Mouse (Mus musculus) T-helper 17 cell (primary cell): ENCODE measurements around the gene Coq10a.

ENCODE experiments used
- in situ Hi-C, 2 experiments: fragments of 300-600 bp; cut with MboI, MseI; formaldehyde crosslinking; loops; 1 replicate in 1 of 2; 2 replicates in 1 of 2; pipeline ENCODE4 v1.15.1; 2025; ENCODE audit warnings: high pct_unique_total_duplicates in 2 of 2

Coq10a gene

DNA sequence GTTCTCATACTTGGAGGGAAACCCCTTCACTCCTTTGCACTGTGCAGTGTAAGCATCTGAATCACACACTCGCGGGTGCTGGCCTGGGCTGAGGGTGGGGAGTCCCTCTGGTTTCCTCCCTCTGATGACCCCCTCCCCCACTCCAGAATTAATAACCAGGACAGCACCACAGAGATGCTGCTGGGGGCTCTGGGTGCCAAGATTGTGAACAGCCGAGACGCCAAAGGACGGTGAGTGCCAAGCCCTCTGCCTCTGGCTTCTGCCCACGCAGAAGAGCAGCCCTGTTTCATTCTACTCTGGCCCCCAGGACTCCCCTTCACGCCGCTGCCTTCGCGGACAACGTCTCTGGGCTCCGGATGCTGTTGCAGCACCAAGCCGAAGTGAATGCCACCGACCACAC lies 20.1 kb upstream of the Coq10a start:
- in situ Hi-C loops, result no loop called here

DNA sequence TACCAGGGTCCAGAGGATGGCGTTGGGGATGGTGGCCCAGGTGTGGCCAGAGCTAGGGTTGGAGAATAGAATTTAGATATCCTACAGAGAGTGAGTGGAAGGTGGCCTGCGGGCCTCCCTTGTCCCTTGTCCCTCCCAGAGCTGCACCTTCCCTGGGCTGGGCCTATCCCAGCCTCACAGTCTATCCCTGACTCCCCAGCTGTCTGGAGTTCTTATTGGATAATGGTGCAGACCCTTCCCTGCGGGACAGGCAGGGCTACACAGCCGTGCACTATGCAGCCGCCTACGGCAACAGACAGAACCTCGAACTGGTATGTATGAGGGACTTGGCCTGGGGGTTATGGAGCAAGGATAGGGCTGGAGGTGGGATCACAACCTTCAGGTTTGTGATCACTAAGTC lies 17.1 kb upstream of the Coq10a start:
- in situ Hi-C loops, result no loop called here

DNA sequence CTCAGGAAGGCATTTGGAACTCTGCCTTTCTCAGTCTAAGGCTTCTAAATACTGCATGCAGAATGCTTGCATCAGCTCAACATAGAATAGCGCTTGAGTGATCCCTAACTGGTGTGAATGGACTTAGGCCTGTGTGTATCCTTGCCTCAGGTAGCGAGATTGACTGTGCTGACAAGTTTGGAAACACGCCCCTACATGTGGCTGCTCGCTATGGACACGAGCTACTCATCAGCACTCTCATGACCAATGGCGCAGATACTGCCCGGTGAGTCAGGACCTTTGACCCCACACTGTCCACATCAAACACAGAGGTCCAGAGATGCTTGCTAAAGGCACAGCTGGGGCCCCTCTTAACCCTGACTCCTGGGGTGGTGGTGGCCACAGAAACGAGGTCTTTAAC lies 13.7 kb upstream of the Coq10a start:
- in situ Hi-C loops, result no loop called here

DNA sequence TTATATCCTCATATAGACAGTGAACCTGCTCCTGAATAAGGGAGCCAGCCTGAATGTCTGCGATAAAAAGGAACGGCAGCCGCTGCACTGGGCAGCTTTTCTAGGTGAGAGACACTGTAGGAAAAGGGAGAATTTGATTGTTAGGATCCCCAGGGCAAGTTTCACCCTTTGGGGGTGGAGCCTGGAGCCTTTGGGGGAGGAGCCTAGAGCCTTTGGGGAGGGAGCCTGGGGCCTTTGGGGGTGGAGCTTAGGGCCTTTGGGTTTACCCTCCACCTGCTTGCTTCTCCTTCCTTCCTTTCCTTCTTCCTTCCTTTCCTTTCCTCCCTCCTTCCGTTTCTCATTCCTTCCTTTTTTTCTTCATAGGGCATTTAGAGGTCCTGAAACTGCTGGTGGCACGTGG lies 11.8 kb upstream of the Coq10a start:
- in situ Hi-C loops, result no loop called here

DNA sequence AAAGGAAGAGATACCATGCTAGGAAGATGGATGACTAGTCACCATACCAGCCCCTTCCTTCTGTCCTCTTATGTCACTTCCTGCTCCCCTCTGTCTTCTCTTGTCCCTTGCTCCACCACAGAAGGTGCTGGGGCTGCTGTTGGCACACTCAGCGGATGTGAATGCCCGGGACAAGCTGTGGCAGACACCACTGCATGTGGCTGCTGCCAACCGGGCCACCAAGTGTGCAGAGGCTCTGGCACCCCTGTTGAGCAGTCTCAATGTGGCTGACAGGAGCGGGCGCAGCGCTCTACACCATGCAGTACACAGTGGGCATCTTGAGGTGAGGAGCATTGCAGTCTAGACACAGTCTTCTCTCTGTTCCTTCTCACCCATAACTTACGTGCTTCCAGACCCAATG lies 10.5 kb upstream of the Coq10a start:
- in situ Hi-C loops, result no loop called here

DNA sequence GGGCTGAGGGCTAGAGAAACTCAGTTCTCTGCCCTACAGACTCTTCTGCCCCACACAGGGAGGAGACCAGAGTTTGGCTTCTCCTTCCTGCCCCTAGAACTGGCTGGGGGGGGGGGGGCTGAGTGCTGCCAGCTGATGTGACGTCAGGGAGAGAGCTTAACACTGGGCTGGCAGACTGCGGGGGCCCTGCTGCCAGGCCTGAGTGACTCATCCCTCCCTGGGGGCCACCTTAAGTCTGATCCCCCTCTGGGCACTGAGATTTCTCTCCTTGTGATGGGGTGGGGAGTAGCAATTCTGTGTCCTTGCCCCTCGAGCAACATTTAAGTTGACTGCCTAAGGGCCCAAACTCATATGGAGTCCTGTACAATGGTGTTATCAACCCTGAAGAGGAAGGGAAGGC lies 9.7 kb upstream of the Coq10a start:
- in situ Hi-C loops, result no loop called here

DNA sequence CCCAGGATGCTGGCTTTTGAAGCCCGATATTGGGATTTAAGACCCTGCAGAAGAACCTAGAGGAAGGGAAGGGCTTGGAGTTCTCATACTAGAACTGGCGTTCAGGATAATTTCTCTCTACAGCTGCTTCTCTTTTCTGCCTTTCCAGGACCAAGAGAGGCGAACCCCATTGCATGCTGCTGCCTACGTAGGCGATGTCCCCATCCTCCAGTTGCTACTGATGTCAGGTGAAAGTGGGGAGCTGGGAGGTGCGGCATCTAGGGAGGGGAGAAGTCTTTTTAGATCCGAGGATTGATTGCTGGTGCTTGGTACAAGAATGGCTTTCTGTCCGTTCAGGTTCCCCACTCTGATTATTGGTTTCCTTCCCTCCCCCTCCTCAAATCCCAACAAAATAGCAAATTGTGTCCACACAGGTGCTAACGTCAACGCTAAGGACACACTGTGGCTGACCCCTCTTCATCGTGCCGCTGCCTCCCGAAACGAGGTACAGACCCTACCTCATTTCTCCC lies 9.2 kb upstream of the Coq10a start:
- in situ Hi-C loops, result no loop called here

DNA sequence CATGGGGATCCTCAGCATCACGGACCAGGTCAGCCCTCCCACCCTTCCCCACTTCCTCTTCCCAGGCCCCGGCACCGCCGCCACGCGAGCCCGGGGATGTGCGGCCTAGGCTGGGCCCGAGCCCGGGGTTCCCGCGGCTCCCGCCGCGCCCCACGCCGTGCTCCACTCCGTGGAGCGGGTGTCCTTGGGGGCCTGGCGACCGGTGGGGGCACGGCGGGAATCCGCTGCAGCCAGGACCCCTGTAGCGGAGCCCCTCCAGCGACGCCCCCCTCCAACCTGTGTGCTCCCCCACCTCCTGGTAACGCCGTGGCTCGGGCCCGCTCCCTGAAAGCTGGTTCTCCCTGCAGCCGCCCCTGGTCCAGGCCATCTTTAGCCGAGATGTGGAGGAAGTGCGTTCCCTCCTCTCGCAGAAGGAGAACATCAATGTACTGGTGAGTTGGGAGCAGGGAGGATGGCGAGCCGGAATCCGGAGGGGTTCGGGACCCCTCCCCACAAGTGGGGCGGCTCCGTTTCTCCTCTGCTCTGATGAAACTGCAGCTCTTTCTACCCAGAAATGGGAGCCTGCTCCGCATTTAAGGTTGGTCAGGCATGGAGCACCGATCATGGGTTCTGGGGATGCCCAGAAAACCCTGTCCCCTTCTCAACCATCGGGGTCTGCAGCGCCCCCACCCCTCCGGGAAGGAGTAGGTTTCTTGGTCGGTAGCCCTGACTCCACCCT lies 8.6 kb upstream of the Coq10a start:
- in situ Hi-C loops, result no loop called here

DNA sequence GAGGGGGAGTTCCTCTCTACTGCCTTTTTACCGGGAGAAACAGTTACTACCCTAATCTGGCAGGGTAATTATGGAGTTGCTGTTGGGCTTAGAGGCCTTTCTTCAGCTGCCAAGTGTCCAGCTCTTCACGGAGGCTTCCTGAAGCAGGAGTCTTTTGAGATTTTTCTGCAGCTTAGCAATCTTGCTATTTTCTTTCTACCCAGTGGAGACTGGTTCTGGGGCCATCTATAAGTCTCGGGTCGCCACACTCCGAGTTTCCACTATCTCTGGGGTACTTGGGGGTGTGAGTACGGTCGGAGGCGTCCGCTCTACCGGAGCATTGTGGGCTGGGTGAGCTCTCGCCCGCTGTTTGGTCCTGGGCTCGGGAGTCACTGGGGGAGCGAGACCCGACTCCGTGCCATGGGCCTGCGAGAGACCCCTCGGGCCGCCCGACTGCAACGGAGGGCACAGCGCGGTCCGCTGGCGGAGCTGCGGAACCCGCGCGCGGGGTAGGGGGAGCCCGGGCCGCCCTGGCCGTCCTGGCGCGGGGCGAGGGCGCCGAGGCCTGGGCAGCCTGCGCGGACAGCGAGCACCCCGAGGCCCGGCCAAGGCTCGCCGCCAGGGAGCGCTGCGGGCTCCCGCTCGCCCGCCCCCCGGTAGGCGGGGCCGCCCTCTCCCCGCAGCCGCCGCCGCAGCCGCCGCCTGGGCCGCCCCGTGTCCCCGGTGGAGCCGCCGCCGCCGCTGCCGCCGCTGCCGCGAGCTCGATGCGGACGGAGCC lies 7.8 kb upstream of the Coq10a start, which contains the start of gene Ankrd52:
Ankrd52 (plus strand) TSS at position 661 of the 757 bp plus-strand sequence.
- in situ Hi-C loops, result no loop called here

DNA sequence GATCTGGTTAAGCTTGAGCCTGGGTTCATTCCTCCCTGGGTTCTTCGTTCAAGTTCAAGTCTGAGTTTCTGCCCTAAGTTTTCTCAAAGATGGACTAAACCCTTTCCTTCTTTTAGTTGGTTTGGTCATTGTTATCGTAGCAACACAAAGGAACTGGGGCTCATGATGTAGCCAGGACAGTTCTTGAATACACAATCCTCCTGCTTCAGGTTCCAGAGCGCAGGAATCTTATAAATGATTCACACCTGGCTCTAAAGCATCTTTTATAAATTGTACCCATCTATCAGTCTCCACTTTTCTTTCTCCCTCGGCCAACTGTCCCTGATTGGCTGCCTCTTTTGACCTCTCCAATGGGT lies 7.3 kb upstream of the Coq10a start:
- in situ Hi-C loops, result no loop called here

DNA sequence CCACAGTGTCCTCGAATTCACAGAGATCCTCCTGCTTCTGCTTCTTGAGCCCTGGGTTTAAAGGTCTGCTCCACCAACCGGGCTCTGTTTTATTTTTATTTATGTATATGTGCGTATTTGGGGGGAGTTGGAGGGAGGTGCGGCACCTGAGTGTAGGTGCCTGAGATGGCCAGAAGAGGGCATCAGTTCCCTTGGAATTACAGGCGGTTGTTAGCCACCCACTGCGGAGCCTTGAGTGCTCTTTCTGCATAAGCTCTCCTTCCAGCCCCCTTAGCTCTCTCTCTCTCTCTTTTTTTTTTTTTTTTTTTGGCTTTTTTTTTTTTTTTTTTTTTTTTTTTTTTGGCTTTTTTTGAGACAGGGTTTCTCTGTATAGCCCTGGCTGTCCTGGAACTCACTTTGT lies 5.6 kb upstream of the Coq10a start:
- in situ Hi-C loops, result loop anchor here (5.0 kb wide), 2 partner anchors 68 to 83 kb away; partner anchors contain the start of gene Smarcc2 (in 1 of the 2)

DNA sequence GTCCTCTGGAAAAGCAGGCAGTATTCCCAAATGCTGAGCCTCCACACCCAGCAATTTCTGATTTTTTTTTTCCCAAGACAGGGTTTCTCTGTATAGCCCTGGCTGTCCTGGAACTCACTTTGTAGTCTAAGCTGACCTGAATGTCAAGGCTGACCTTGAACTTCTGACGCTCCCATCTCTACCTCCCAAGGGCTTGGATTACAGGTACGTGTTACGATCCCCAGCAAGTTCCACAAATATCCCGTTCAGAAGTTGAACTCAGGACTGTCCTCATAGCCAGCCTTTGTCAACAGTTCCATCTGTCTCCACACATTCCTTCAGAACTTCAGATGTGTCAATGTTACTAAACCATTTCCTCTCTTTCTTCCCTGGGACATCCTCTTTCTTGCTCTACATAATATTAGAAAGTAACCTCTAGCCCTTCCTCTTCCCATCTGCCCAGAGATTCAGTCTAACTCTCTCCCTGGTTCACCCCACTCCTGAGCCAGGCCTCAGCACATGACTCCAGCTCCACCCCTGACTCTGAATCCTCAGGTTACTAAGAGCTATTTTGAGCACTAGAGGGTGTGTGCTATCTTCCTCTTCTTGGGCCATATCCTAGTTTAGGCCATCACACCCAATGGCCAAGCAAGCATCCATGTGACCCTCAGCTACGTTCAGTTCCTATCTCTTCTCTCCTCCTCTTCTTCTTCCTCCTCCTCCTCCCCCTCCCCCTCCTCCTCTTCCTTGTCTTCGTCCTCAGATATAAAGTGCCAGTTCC lies 4.4 kb upstream of the Coq10a start:
- in situ Hi-C loops, result loop anchor here (5.0 kb wide), 2 partner anchors 69 to 84 kb away; partner anchors contain the start of gene Smarcc2 (in 1 of the 2)

DNA sequence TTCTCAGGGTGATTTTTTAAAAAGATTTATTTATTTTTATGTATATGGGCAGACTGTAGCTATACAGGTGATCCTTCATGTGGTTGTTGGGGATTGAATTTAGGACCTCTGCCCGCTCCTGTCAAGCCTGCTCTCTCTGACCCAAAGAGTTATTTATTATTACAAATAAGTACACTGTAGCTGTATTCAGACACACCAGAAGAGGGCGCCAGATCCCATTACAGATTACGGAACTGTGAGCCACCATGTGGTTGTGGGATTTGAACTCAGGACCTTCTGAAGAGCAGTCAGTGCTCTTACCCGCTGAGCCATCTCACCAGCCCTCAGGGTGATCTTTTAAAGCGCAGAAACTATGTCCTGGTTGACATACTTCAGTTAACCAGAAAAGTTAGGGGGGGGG lies 3.3 kb upstream of the Coq10a start:
- in situ Hi-C loops, result loop anchor here (5.0 kb wide), 2 partner anchors 70 to 85 kb away; partner anchors contain the start of gene Smarcc2 (in 1 of the 2)

DNA sequence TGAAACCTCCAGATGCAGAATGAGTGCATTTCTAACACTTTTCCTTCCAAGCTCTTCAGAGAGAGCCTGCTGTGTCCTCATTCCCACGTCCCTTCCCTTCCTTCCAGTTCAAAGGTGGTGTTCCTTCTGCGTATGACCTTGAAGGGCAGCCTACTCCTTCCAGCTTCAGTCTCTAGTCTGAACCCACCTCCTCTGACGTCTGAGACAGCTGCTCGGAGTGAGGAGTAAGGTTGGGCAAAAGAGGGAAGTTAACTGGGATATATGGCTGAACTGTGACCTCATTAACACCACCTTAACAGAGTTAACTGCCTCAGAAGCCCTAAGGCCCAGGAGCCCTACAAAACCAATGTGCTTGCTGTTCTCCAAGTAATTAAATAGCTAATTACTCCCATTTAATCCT lies 1.8 kb upstream of the Coq10a start:
- in situ Hi-C loops, result loop anchor here (5.0 kb wide), 2 partner anchors 72 to 87 kb away; partner anchors contain the start of gene Smarcc2 (in 1 of the 2)

DNA sequence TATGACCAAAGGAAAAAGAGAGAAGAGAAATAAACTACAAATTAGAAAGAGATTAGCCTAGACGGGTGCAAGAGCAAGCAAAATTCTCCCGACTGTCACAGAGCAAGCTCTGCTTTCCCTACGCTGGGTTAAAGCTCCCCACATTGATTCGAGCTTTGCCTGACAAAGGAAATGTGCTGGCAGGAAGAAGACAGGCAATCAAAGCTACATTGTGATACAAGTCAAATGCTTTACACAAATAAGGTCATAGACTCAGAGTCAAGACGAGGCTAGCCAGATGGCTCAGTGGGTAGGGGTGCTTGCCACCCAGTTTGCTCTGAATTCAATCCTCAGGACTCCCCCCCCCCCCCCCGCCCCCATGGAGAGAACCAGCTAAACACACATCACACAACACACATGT lies 1.2 kb upstream of the Coq10a start:
- in situ Hi-C loops, result loop anchor here (5.0 kb wide), 2 partner anchors 72 to 87 kb away; partner anchors contain the start of gene Smarcc2 (in 1 of the 2)

DNA sequence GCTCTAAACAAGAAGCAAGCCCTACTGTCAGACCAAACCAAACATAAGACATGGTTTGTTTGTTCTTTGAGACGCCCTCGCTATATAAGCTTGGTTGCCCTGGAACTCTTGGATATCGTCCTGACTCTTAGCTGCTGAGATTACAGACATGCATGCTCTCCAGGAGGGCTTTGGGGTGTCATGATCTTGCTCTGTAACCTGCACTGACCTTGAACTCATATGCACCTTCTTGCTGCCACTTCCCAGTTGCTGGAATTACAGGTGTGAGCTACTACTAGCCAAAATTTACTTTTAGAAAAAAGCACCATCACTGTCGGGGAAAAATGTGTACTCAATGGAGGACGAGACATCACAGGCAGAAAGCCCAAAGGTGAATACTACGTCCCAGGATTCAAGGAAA lies 802 bp upstream of the Coq10a start:
- in situ Hi-C loops, result loop anchor here in 1 of 2 experiments (10.0 kb wide), 1 partner anchor 1965 kb away; no protein-coding TSS in a partner anchor

DNA sequence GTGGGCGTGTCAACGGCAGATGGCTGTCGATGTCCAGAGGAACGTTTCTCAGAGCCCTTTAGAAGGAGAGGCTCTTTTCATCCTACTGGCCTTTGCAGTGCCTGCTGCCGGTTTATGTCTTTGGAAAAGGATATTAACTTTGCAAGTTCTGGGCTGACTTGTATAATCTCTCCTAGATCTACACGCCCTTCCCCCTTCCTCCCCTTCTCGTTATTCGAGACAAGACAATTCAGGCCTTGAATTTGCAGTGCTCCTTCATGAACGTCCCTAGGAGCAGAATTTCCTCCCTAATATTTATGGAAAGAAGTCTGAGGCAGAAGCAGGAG lies 384 bp upstream of the Coq10a start:
- in situ Hi-C loops, result loop anchor here in 1 of 2 experiments (10.0 kb wide), 1 partner anchor 1966 kb away; no protein-coding TSS in a partner anchor

DNA sequence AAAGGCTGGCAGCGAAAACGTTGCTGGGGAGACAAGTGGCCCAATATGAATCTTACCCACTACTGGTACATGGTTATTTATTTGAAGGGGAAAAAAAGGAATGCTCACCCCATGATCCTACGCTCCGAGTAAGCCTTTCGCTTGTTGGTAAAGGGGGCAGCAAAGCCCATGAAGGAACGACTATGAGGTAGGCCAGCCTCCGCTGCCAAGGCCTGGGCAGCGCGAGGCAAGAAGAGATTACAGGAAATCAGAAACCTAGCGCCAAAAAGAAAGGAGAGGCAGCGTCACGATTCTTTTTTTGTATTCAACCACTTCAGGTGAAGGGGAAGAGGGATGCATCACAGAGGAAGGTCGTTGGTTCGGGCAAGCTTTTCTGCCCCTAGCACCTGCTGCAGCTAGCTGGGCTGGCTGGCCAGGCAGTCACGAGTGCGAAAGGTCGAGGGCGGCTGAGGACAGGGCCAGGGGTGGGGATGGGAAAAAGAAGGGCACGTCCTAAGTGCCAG lies 847 bp downstream of the Coq10a start:
- in situ Hi-C loops, result loop anchor here in 1 of 2 experiments (10.0 kb wide), 1 partner anchor 1967 kb away; no protein-coding TSS in a partner anchor

DNA sequence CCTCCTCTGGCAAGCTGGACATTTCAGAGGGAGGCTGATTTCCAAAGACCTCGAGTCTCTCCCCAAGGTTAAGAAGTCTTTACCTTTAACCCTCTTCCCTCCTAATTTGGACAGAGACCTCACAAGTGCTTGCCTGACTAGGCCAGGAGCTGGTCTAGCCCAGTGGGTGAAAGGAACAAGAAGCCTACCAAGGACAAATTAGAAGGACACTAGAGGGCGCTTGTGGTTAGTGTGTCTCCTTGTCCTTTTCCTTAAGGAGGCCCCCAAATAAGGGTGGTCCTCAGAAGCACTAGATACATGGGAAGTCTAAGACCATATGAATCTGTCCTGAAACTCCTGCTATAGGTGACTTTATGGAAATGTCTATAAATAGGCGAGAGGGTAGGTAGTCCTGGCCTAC lies 6.2 kb downstream of the Coq10a start:
- in situ Hi-C loops, result loop anchor here in 1 of 2 experiments (10.0 kb wide), 1 partner anchor 1972 kb away; no protein-coding TSS in a partner anchor

DNA sequence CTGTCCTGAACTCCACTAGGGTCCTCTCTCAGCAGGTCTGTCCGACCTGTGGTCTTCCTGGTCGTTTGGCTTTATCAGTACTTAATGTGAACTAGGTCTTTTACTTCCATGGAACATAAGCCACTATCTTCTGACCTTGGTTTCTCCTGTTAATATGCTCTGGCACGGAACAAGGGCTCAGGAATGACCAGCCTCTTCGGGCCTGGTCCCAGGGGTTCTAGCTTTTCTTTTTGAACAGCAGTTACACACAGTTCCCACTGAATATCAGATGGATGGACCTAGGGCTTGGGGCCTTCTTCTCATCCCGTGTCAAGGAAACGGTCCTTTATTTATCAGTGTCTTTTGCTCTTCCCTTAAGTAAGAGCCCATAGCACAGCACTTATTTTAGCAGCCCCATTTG lies 7.0 kb downstream of the Coq10a start:
- in situ Hi-C loops, result loop anchor here in 1 of 2 experiments (10.0 kb wide), 1 partner anchor 1973 kb away; no protein-coding TSS in a partner anchor

DNA sequence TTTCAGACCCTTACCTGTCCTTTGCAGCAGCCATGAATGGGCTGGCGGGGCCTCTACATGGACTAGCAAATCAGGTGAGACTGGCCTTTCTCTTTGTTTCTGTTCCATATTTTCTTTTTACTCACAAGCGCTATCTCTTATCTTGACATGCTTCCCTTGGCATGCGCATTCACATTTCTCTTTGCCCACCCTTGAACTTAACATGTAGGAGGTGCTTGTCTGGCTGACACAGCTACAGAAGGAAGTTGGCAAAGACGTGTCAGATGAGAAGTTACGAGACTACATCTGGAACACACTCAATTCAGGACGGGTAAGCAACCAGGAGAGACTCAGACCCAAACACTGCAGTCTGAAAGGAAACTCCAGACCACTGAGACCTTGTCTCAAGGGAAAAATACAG lies 9.6 kb downstream of the Coq10a start:
- in situ Hi-C loops, result no loop called here
